Mouse (Mus musculus) heart, embryonic 16.5 days (tissue): ENCODE measurements around the gene Dnajb12. TPM values are rescaled to one million over a fixed set of nuclear protein-coding genes. Genes with fewer than 3 reads are reported as not detected.

Experiments
- ATAC-seq: fragments of 200-750 bp; cut with Nextera tagmentation; replicated peaks from 2 replicates; pipeline ENCODE4 v1.8.0; 2017; ENCODE audit warnings: moderate number of reproducible peaks; ENCODE audit not compliant: insufficient read depth, low FRiP score; ENCODE audit errors: extremely low read depth
- H3K27ac ChIP-seq: fragments of 300-500 bp; sonication (generic); 2 replicates; pipeline ENCODE4 v1.5.1; 2014; ENCODE audit warnings: mild to moderate bottlenecking, low read length, control low read depth, moderate library complexity
- H3K27me3 ChIP-seq: fragments of 300-500 bp; sonication (generic); 2 replicates; pipeline ENCODE4 v1.6.1; 2014; ENCODE audit warnings: low read length, mixed read lengths; ENCODE audit not compliant: control insufficient read depth, insufficient read depth
- H3K36me3 ChIP-seq: fragments of 300-500 bp; sonication (generic); 2 replicates; pipeline ENCODE4 v1.6.1; 2014; ENCODE audit not compliant: control insufficient read depth, insufficient read depth
- H3K4me1 ChIP-seq: fragments of 300-500 bp; sonication (generic); 2 replicates; pipeline ENCODE4 v1.6.1; 2014; ENCODE audit warnings: low read length, mixed read lengths; ENCODE audit not compliant: control insufficient read depth, insufficient read depth
- H3K4me2 ChIP-seq: fragments of 300-500 bp; sonication (generic); 2 replicates; pipeline ENCODE4 v1.6.1; 2014; ENCODE audit warnings: low read depth, mild to moderate bottlenecking, control low read depth, low read length
- H3K4me3 ChIP-seq: fragments of 300-500 bp; sonication (generic); 2 replicates; pipeline ENCODE4 v1.5.1; 2014; ENCODE audit warnings: mild to moderate bottlenecking, control low read depth, low read length
- H3K9ac ChIP-seq: fragments of 300-500 bp; sonication (generic); 2 replicates; pipeline ENCODE4 v1.6.1; 2014; ENCODE audit warnings: low read length, control low read depth
- H3K9me3 ChIP-seq: fragments of 300-500 bp; sonication (generic); replicated peaks from 2 replicates; pipeline ENCODE4 v1.6.1; 2016; ENCODE audit warnings: low read length; ENCODE audit not compliant: control insufficient read depth
- WGBS: fragments of 180-500 bp; shearing (Covaris S2); extraction: QIAGEN DNeasy Blood & Tissue Kit; methylation state at CpG from one replicate; pipeline ENCODE4 v1.1.7; 2014; 5-methylcytosine and 5-hydroxymethylcytosine counted together
- polyA plus RNA-seq: library from polyadenylated mRNA; unstranded; fragments of >200 nt; fragmentation: Nextera tagmentation; extraction: Ambion mirVana; gene quantifications from 2 replicates; pipeline ENCODE4 v1.2.1, GENCODE M21; 2015

The Dnajb12 gene
- polyA plus RNA-seq, 1 experiment from 2014 or later = 26.3 TPM

- peaks cover 35% of the 10 kb centered on the region for H3K4me1 ChIP-seq
- no peak overlapping the region for H3K4me3 ChIP-seq
- WGBS = 86% methylated on average over 5 of the region's 5 CpGs
- H3K9ac ChIP-seq = no peak overlapping the region
- H3K27me3 ChIP-seq = no peaks in the 10 kb centered on the region
- no peak for ATAC-seq
- H3K9me3 ChIP-seq = no peaks in the 10 kb centered on the region
- H3K36me3 ChIP-seq = no peaks in the 10 kb centered on the region
- no peak overlapping the region for H3K4me2 ChIP-seq
- H3K27ac ChIP-seq = no peak overlapping the region
Measured at GRCm38 (mm10) chr10:59946362-59946761, 67.0 kb downstream of the Dnajb12 start.

- Histone ChIP-seq H3K27ac (peak overlapping the region; percentile 4; the same call in 1 of the 2 replicates), H3K4me1 (peaks cover 35% of the 10 kb centered on the region), H3K9me3 (no peaks in the 10 kb centered on the region), H3K36me3 (no peaks in the 10 kb centered on the region), H3K9ac (no peak overlapping the region), H3K4me2 (no peak overlapping the region), H3K27me3 (no peaks in the 10 kb centered on the region), H3K4me3 (no peak overlapping the region)
- ATAC-seq = no peak
- WGBS = 54% methylated on average over 7 of the region's 7 CpGs
Measured at GRCm38 (mm10) chr10:59947296-59948073, 68.1 kb downstream of the Dnajb12 start.

GRCm38 (mm10) chr10:59948363-59949254 is 69.3 kb downstream of the Dnajb12 start:
- Histone ChIP-seq H3K27ac (peak overlapping the region; percentile 72), H3K36me3 (no peaks in the 10 kb centered on the region), H3K4me1 (peaks cover 27% of the 10 kb centered on the region), H3K9ac (peak overlapping the region; percentile 99), H3K27me3 (no peaks in the 10 kb centered on the region), H3K4me3 (no peak overlapping the region), H3K4me2 (peak overlapping the region; percentile 86), H3K9me3 (no peaks in the 10 kb centered on the region)
- 39% methylated on average over 6 of the region's 6 CpGs for WGBS
- ATAC-seq = no peak

Other genes starting within 250 kb of the Dnajb12 start
- gene Micu1, start 177.1 kb upstream of the Dnajb12 start, polyA plus RNA-seq = 39.3 and 40.1 TPM in 2 replicates
- gene Ddit4, start 72.3 kb downstream of the Dnajb12 start, polyA plus RNA-seq = 29.0 and 31.9 TPM in 2 replicates
- 41.9 and 44.1 TPM in 2 replicates for gene Ascc1, start 123.2 kb downstream of the Dnajb12 start, polyA plus RNA-seq
- gene Anapc16, start 123.6 kb downstream of the Dnajb12 start, polyA plus RNA-seq = 89.3 and 90.1 TPM in 2 replicates
- 6.7 and 8.6 TPM in 2 replicates for gene Spock2, start 226.7 kb downstream of the Dnajb12 start, polyA plus RNA-seq